Mouse (Mus musculus): ENCODE measurements around the gene Rps9.
"Not testable (repeated sequence)": the region's sequence is repeated elsewhere in the genome, so short reads cannot be mapped to it uniquely, and the experiment has no call there.

Rps9 gene

GRCm38 (mm10) chr7:3698471-3698870 is 5.3 kb upstream of the Rps9 start:
- DNase-seq = no peak

- no peak for DNase-seq
These were observed 480 bp upstream of the Rps9 start for GRCm38 (mm10) chr7:3703148-3703878.

- DNase-seq = no peak
These were observed 682 bp downstream of the Rps9 start for GRCm38 (mm10) chr7:3704475-3704874.

GRCm38 (mm10) chr7:3705461-3705860 is 1.7 kb downstream of the Rps9 start:
- DNase-seq = not testable (repeated sequence)

- DNase-seq = no peak
These were observed 2.1 kb downstream of the Rps9 start for GRCm38 (mm10) chr7:3705911-3706310.

- no peak for DNase-seq
These were observed 2.6 kb downstream of the Rps9 start for GRCm38 (mm10) chr7:3706343-3706934.

- no peak for DNase-seq
These were observed 3.2 kb downstream of the Rps9 start for GRCm38 (mm10) chr7:3707027-3707426.

- no peak for DNase-seq
These were observed 4.0 kb downstream of the Rps9 start for GRCm38 (mm10) chr7:3707568-3708413.

GRCm38 (mm10) chr7:3708447-3708980 is 4.7 kb downstream of the Rps9 start:
- not testable (repeated sequence) for DNase-seq

- no peak for DNase-seq
These were observed 5.2 kb downstream of the Rps9 start for GRCm38 (mm10) chr7:3709000-3709399.

- DNase-seq = no peak
These were observed 8.6 kb downstream of the Rps9 start for GRCm38 (mm10) chr7:3712264-3712942.

- DNase-seq = no peak
These were observed 11.5 kb downstream of the Rps9 start for GRCm38 (mm10) chr7:3715249-3715648.

GRCm38 (mm10) chr7:3720268-3720667 is 16.5 kb downstream of the Rps9 start, which contains the start of gene Pirb:
Pirb (minus strand) TSS chr7:3720391.
- not testable (repeated sequence) for DNase-seq

GRCm38 (mm10) chr7:3725459-3725858 is 21.7 kb downstream of the Rps9 start:
- not testable (repeated sequence) for DNase-seq

GRCm38 (mm10) chr7:3732675-3733074 is 28.9 kb downstream of the Rps9 start:
- DNase-seq = not testable (repeated sequence)

Measured in thymus, adult 18-20 months (tissue).